Mouse (Mus musculus) ES-E14 (cell line): ENCODE measurements around the gene Fam181a. TPM values are rescaled to one million over a fixed set of nuclear protein-coding genes. Genes with fewer than 3 reads are reported as not detected.

ENCODE experiments used
- DNase-seq: peaks from one replicate; pipeline ENCODE4 v3.0.0-alpha.2; 2013; ENCODE audit warnings: low read depth, low spot score
- H3K27ac ChIP-seq: 2 replicates; pipeline ENCODE4 v1.5.1; 2012; ENCODE audit warnings: low read depth, mild to moderate bottlenecking, low read length, moderate library complexity, mixed read lengths; ENCODE audit not compliant: poor library complexity, insufficient read depth, severe bottlenecking
- H3K36me3 ChIP-seq: 2 replicates; pipeline ENCODE4 v1.6.1; 2012; ENCODE audit warnings: mild to moderate bottlenecking, low read length, moderate library complexity, mixed read lengths; ENCODE audit not compliant: control insufficient read depth, poor library complexity, insufficient read depth, severe bottlenecking
- H3K4me1 ChIP-seq, 2 experiments: fragments of 150-350 bp in 1 of 2; sonication (generic) in 1 of 2; 2 replicates each; pipeline ENCODE4 v1.6.1; 2012; ENCODE audit warnings: low read length in 2 of 2, mild to moderate bottlenecking in 1 of 2, mixed read lengths in 1 of 2; ENCODE audit not compliant: control insufficient read depth in 2 of 2, insufficient read depth in 2 of 2, poor library complexity in 1 of 2
- H3K4me3 ChIP-seq, 2 experiments: fragments of 150-350 bp in 1 of 2; sonication (generic) in 1 of 2; 2 replicates each; pipeline ENCODE4 v1.5.1; 2012; ENCODE audit warnings: low read length in 2 of 2, low read depth in 1 of 2, mild to moderate bottlenecking in 1 of 2, mixed read lengths in 1 of 2; ENCODE audit not compliant: insufficient read depth in 1 of 2, poor library complexity in 1 of 2, severe bottlenecking in 1 of 2
- H3K9ac ChIP-seq: 2 replicates; pipeline ENCODE4 v1.6.1; 2012; ENCODE audit warnings: low read depth, mild to moderate bottlenecking, low read length, mixed read lengths; ENCODE audit not compliant: poor library complexity, insufficient read depth, severe bottlenecking
- H3K9me3 ChIP-seq: fragments of 150-350 bp; sonication (generic); 2 replicates; pipeline ENCODE4 v1.6.1; 2012; ENCODE audit warnings: low read depth, mild to moderate bottlenecking, low read length; ENCODE audit not compliant: control insufficient read depth, insufficient read depth
- CHD2 ChIP-seq: IDR thresholded peaks from 2 replicates; pipeline ENCODE4 v1.6.1; 2014; ENCODE audit warnings: mild to moderate bottlenecking, low read depth, low read length, inconsistent platforms
- HCFC1 ChIP-seq: IDR thresholded peaks from 2 replicates; pipeline ENCODE4 v1.6.1; 2012; ENCODE audit warnings: low read length, inconsistent platforms, borderline replicate concordance; ENCODE audit not compliant: insufficient read depth
- MAFK ChIP-seq: IDR thresholded peaks from 2 replicates; pipeline ENCODE4 v1.6.1; 2014; ENCODE audit warnings: mild to moderate bottlenecking, low read depth, low read length, inconsistent platforms; ENCODE audit not compliant: insufficient read depth
- ZC3H11A ChIP-seq: IDR thresholded peaks from 2 replicates; pipeline ENCODE4 v1.6.1; 2012; ENCODE audit warnings: low read depth, mild to moderate bottlenecking, inconsistent platforms, low read length, borderline replicate concordance
- ZNF384 ChIP-seq: IDR thresholded peaks from 2 replicates; pipeline ENCODE4 v1.6.1; 2012; ENCODE audit warnings: low read depth, low read length, inconsistent platforms
- in situ Hi-C, 2 experiments: fragments of 600-800 bp; cut with MboI; formaldehyde crosslinking; loops; one replicate each; pipeline ENCODE4 v1.15.1; 2025; ENCODE audit warnings: low sequenced_read_pairs in 2 of 2, inconsistent platforms in 1 of 2; ENCODE audit not compliant: unreplicated experiment in 2 of 2
- total RNA-seq: library from RNA; depleted of rRNA; stranded (reverse); fragments of 300-350 nt; gene quantifications from 2 replicates; pipeline ENCODE4 v1.2.3, GENCODE M21; 2012; rRNA removed

Gene Fam181a
- not detected in 2 replicates for total RNA-seq

DNA sequence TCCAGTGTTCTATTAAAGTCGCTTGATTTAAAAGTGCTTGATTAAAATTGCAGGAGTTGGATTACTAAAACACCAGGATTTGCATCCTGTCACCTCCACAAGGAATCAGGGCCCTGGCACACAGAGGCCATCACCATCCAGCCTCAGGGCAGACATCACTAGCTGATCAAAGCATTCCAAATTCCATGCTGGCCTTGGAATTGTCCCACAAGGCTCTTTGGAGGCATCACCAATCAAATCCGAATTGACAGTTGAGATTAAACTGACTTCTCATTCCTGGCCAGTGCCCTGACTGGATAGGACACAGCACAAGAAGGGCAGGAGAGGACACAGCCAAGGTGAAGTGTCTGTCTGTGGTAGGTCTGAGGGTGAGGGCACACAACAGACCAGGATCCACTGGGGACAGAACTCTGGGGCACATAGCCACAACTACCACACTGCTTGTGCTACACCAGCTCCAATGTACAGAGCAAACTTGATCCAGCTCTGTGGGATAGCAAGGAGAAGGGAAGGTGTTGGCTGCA lies at the start of gene Fam181a:
Fam181a (plus strand) TSS at position 232 of the 524 bp plus-strand sequence.
- no peak for DNase-seq
- Histone ChIP-seq H3K4me1 (peaks cover 0 to 3% of the 10 kb centered on the region in 2 experiments; a peak in 1 of 4 replicates), H3K4me3 (no peak within 1 kb of the TSS), H3K9ac (no peak within 1 kb of the TSS), H3K36me3 (no peaks in the 10 kb centered on the region), H3K9me3 (no peaks in the 10 kb centered on the region), H3K27ac (no peak within 1 kb of the TSS; the same call in 1 of the 2 replicates)
- in situ Hi-C loops, result loop anchor here in 1 of 2 experiments (25.0 kb wide), 1 partner anchor 174 kb away; no protein-coding TSS in a partner anchor
- TF ChIP-seq CHD2 (no peak), HCFC1 (no peak), ZC3H11A (no peak), ZNF384 (no peak), MAFK (no peak)

DNA sequence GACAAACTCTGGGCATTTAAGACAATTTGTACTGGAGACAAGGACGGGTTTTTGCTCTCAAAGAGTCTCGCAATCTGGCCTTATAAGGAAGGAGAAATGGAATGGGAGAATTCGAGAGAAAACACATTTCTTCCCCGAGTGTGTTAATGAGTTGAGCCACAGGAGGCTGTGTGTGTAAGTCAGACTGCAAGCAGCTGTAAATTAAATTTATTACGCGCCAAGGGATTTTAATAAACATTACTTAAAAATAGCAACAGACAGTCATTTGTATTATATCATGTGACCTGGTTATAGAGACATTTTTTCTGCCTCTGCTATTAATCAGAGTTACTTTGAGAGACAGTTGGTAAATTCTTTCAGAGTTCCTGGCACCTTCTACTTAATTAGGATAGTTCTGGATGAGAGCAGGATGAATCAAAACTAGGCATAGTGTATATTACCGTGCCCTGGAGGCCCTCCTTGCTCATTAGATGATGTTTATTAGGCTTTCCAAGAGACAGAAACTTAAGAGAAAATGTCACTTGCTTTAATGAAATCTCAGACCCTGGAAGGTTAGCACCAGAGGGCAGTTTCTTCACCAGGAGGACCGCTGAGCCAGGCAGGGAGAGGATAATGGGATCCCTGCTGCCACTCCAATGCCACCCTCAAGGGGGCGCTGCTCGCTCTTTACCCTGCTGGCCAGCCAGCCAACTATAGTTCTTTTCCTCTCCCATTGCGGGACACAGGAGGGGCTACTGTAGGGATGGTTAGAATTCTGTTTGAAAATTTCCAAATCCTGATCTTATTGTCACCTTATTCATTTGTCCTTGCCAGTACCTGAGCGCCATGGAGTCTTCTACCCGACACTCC lies 48.5 kb upstream of the Fam181a start:
- Histone ChIP-seq H3K27ac (no peak overlapping the region), H3K36me3 (no peaks in the 10 kb centered on the region), H3K4me3 (no peak overlapping the region), H3K9me3 (no peaks in the 10 kb centered on the region), H3K9ac (no peak overlapping the region), H3K4me1 (no peaks in the 10 kb centered on the region)
- in situ Hi-C loops, result no loop called here
- TF ChIP-seq ZNF384 (no peak), CHD2 (no peak), MAFK (no peak), HCFC1 (no peak), ZC3H11A (no peak)
- peak; percentile 22 for DNase-seq

DNA sequence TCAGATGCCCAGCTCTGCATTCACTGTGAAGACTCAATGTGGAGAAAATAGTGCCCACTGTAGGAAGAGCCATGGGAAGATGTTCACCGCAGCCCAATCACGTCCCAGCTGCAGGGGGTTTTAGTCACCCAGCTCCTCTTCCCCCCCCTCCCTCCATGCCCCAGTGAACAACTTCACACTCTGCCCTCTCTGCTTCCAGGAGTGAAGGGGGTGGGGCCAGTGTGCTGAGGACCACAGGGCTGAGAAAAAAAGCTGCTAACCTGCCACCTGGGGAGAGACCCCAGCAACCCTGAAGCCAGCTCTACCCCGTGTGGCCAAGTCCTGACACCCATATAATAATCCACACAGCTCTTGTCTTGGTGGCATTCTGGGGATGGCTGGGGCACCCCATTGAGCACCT lies 44.2 kb upstream of the Fam181a start:
- Histone ChIP-seq H3K9ac (no peak overlapping the region), H3K36me3 (no peaks in the 10 kb centered on the region), H3K27ac (no peak overlapping the region), H3K4me1 (no peaks in the 10 kb centered on the region), H3K9me3 (no peaks in the 10 kb centered on the region), H3K4me3 (no peak overlapping the region)
- in situ Hi-C loops, result no loop called here
- TF ChIP-seq ZC3H11A, result no peak
- TF ChIP-seq HCFC1, result no peak
- TF ChIP-seq CHD2, result no peak
- TF ChIP-seq ZNF384, result no peak
- no peak for TF ChIP-seq MAFK
- no peak for DNase-seq

DNA sequence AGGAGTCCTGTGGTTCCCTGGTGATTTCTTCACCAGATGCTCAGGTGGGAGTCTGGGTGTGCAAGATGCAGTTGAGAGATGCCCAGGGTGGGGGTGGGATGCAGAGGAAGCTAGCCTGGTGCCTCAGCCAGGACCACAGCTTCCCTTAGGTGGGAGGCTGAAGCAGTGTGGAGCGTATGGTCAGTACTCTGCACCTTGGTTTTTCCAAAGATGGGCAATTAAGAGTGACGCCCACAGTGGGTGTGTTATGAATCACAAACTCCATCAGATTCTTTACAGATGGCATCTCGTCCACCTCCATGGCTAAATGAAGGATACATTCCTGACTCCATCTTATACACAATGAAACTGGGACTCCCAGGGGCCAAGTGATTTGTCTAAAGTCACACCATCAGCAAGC lies 38.6 kb upstream of the Fam181a start:
- no peak overlapping the region for H3K9ac ChIP-seq
- in situ Hi-C loops, result no loop called here
- H3K27ac ChIP-seq, result no peak overlapping the region
- no peaks in the 10 kb centered on the region for H3K36me3 ChIP-seq
- H3K4me1 ChIP-seq, result no peaks in the 10 kb centered on the region
- H3K4me3 ChIP-seq, result no peak overlapping the region
- no peak for DNase-seq
- TF ChIP-seq ZNF384, result no peak
- no peak for TF ChIP-seq ZC3H11A
- TF ChIP-seq CHD2, result no peak
- TF ChIP-seq HCFC1, result no peak
- TF ChIP-seq MAFK, result no peak
- no peaks in the 10 kb centered on the region for H3K9me3 ChIP-seq
